Mouse (Mus musculus) CH12.LX (cell line): Measurements from ENCODE around the gene Ssbp2. TPM values are rescaled to one million over a fixed set of nuclear protein-coding genes. Genes with fewer than 3 reads are reported as not detected.

ENCODE experiments used
- DNase-seq: peaks from one replicate; pipeline ENCODE4 v3.0.0-alpha.2; 2013; ENCODE audit errors: extremely low read depth
- H3K27ac ChIP-seq: 2 replicates; pipeline ENCODE4 v1.5.1; 2012; ENCODE audit warnings: low read depth, mild to moderate bottlenecking, control low read depth, moderate library complexity; ENCODE audit not compliant: insufficient read depth
- H3K27me3 ChIP-seq: replicated peaks from 2 replicates; pipeline ENCODE3; 2012; ENCODE audit warnings: inconsistent platforms
- H3K36me3 ChIP-seq, 2 experiments: replicated peaks in 1 of 2; 2 replicates each; pipeline versions ENCODE3 to v1.6.1; 2012; ENCODE audit warnings: inconsistent platforms in 1 of 2, low read length in 1 of 2, mild to moderate bottlenecking in 1 of 2, mixed read lengths in 1 of 2, moderate library complexity in 1 of 2; ENCODE audit not compliant: control insufficient read depth in 1 of 2, insufficient read depth in 1 of 2
- H3K4me1 ChIP-seq, 2 experiments: 2 replicates each; pipeline ENCODE4 v1.6.1; 2012; ENCODE audit warnings: inconsistent platforms in 1 of 2, moderate library complexity in 1 of 2; ENCODE audit not compliant: insufficient read depth in 2 of 2, control insufficient read depth in 1 of 2
- H3K4me2 ChIP-seq: 2 replicates; pipeline ENCODE4 v1.6.1; 2012; ENCODE audit warnings: low read depth, mild to moderate bottlenecking, control low read depth; ENCODE audit not compliant: poor library complexity, insufficient read depth, severe bottlenecking
- H3K4me3 ChIP-seq, 3 experiments: fragments of 150-350 bp in 1 of 3; sonication (generic) in 1 of 3; replicated peaks in 1 of 3; 2 replicates each; pipeline versions ENCODE3 to v1.5.1; 2011 to 2012; ENCODE audit warnings: low read depth in 2 of 3, low read length in 2 of 3, mild to moderate bottlenecking in 2 of 3, moderate library complexity in 2 of 3, control low read depth in 1 of 3, improper control_type of control experiment in 1 of 3, inconsistent platforms in 1 of 3, mixed read lengths in 1 of 3; ENCODE audit not compliant: poor library complexity in 1 of 3
- H3K79me2 ChIP-seq: replicated peaks from 2 replicates; pipeline ENCODE4 v1.6.1; 2012; ENCODE audit warnings: mild to moderate bottlenecking, moderate library complexity; ENCODE audit not compliant: control insufficient read depth, poor library complexity, insufficient read depth, severe bottlenecking; ENCODE audit errors: extremely low read depth
- H3K9ac ChIP-seq: 2 replicates; pipeline ENCODE4 v1.6.1; 2012; ENCODE audit warnings: low read depth, mild to moderate bottlenecking, control low read depth, moderate library complexity; ENCODE audit not compliant: insufficient read depth
- H3K9me3 ChIP-seq: replicated peaks from 2 replicates; pipeline ENCODE3; 2012; ENCODE audit warnings: low read length, inconsistent platforms, mixed read lengths
- BHLHE40 ChIP-seq: IDR thresholded peaks from 2 replicates; pipeline ENCODE4 v1.6.1; 2011; ENCODE audit warnings: mild to moderate bottlenecking, low read depth, low read length, improper control_type of control experiment
- CHD2 ChIP-seq: IDR thresholded peaks from 2 replicates; pipeline ENCODE4 v1.6.1; 2011; ENCODE audit warnings: low read length, improper control_type of control experiment
- CTCF ChIP-seq, 2 experiments: IDR thresholded peaks in 1 of 2; conservative IDR thresholded peaks in 1 of 2; 2 replicates each; pipeline ENCODE4 v1.5.1; 2011 to 2012; ENCODE audit warnings: low read depth in 2 of 2, low read length in 2 of 2, improper control_type of control experiment in 1 of 2, inconsistent platforms in 1 of 2, mild to moderate bottlenecking in 1 of 2, moderate library complexity in 1 of 2
- ELF1 ChIP-seq: IDR thresholded peaks from 2 replicates; pipeline ENCODE4 v1.6.1; 2014; ENCODE audit warnings: low read depth, mild to moderate bottlenecking, inconsistent platforms, low read length, improper control_type of control experiment
- EP300 ChIP-seq: IDR thresholded peaks from 2 replicates; pipeline ENCODE4 v1.6.1; 2011; ENCODE audit warnings: low read length, improper control_type of control experiment
- GABPA ChIP-seq: IDR thresholded peaks from 2 replicates; pipeline ENCODE4 v1.6.1; 2012; ENCODE audit warnings: low read depth, low read length, improper control_type of control experiment, inconsistent platforms; ENCODE audit not compliant: insufficient replicate concordance
- IRF4 ChIP-seq: IDR thresholded peaks from 2 replicates; pipeline ENCODE4 v1.6.1; 2014; ENCODE audit warnings: low read depth, mild to moderate bottlenecking, inconsistent platforms, low read length, improper control_type of control experiment
- JUN ChIP-seq: IDR thresholded peaks from 2 replicates; pipeline ENCODE4 v1.6.1; 2011; ENCODE audit warnings: low read depth, mild to moderate bottlenecking, low read length, improper control_type of control experiment, moderate library complexity; ENCODE audit not compliant: insufficient read depth
- JUND ChIP-seq: conservative IDR thresholded peaks from 2 replicates; pipeline ENCODE4 v1.6.1; 2011; ENCODE audit warnings: low read depth, low read length, improper control_type of control experiment
- KAT2A ChIP-seq: IDR thresholded peaks from 2 replicates; pipeline ENCODE4 v1.6.1; 2012; ENCODE audit warnings: low read length, improper control_type of control experiment, inconsistent platforms; ENCODE audit not compliant: insufficient replicate concordance
- MAFK ChIP-seq: IDR thresholded peaks from 2 replicates; pipeline ENCODE4 v1.6.1; 2011; ENCODE audit warnings: low read length, improper control_type of control experiment; ENCODE audit not compliant: insufficient replicate concordance
- MAX ChIP-seq: IDR thresholded peaks from 2 replicates; pipeline ENCODE4 v1.6.1; 2011; ENCODE audit warnings: low read length, improper control_type of control experiment
- MAZ ChIP-seq: IDR thresholded peaks from 2 replicates; pipeline ENCODE4 v1.6.1; 2012; ENCODE audit warnings: low read depth, mild to moderate bottlenecking, inconsistent platforms, low read length, improper control_type of control experiment, moderate library complexity
- MEF2A ChIP-seq: IDR thresholded peaks from 2 replicates; pipeline ENCODE4 v1.6.1; 2014; ENCODE audit warnings: low read depth, mild to moderate bottlenecking, inconsistent platforms, low read length, improper control_type of control experiment, borderline replicate concordance
- MYC ChIP-seq: IDR thresholded peaks from 2 replicates; pipeline ENCODE4 v1.6.1; 2011; ENCODE audit warnings: low read depth, mild to moderate bottlenecking, improper control_type of control experiment, low read length
- POLR2A ChIP-seq: IDR thresholded peaks from 2 replicates; pipeline ENCODE4 v1.6.1; 2011; ENCODE audit warnings: low read depth, mild to moderate bottlenecking, improper control_type of control experiment, low read length
- RAD21 ChIP-seq: IDR thresholded peaks from 2 replicates; pipeline ENCODE4 v1.6.1; 2011; ENCODE audit warnings: low read depth, mild to moderate bottlenecking, low read length, improper control_type of control experiment, moderate library complexity
- RCOR1 ChIP-seq: conservative IDR thresholded peaks from 2 replicates; pipeline ENCODE4 v1.6.1; 2012; ENCODE audit warnings: low read depth, mild to moderate bottlenecking, inconsistent platforms, low read length, improper control_type of control experiment
- SIN3A ChIP-seq: IDR thresholded peaks from 2 replicates; pipeline ENCODE4 v1.6.1; 2012; ENCODE audit warnings: low read length, improper control_type of control experiment, inconsistent platforms
- SMC3 ChIP-seq: IDR thresholded peaks from 2 replicates; pipeline ENCODE4 v1.6.1; 2011; ENCODE audit warnings: low read depth, low read length, improper control_type of control experiment
- TBP ChIP-seq: conservative IDR thresholded peaks from 2 replicates; pipeline ENCODE4 v1.6.1; 2011; ENCODE audit warnings: low read depth, low read length, improper control_type of control experiment
- TCF12 ChIP-seq: IDR thresholded peaks from 2 replicates; pipeline ENCODE4 v1.6.1; 2014; ENCODE audit warnings: low read depth, mild to moderate bottlenecking, inconsistent platforms, low read length, improper control_type of control experiment
- USF1 ChIP-seq: IDR thresholded peaks from 2 replicates; pipeline ENCODE4 v1.6.1; 2014; ENCODE audit warnings: low read depth, mild to moderate bottlenecking, inconsistent platforms, low read length, improper control_type of control experiment
- ZC3H11A ChIP-seq: IDR thresholded peaks from 2 replicates; pipeline ENCODE4 v1.6.1; 2012; ENCODE audit warnings: low read depth, mild to moderate bottlenecking, inconsistent platforms, low read length, improper control_type of control experiment
- ZKSCAN1 ChIP-seq: IDR thresholded peaks from 2 replicates; pipeline ENCODE4 v1.6.1; 2012; ENCODE audit warnings: low read depth, inconsistent platforms, low read length, improper control_type of control experiment, borderline replicate concordance
- ZMIZ1 ChIP-seq: IDR thresholded peaks from 2 replicates; pipeline ENCODE4 v1.6.1; 2012; ENCODE audit warnings: low read depth, mild to moderate bottlenecking, inconsistent platforms, low read length, improper control_type of control experiment
- ZNF384 ChIP-seq: IDR thresholded peaks from 2 replicates; pipeline ENCODE4 v1.6.1; 2012; ENCODE audit warnings: low read depth, low read length, improper control_type of control experiment, inconsistent platforms
- dilution Hi-C: fragments of 300-500 bp; cut with MboI; formaldehyde crosslinking; loops from 2 replicates; pipeline ENCODE4 v1.14.3; 2020; ENCODE audit warnings: low sequenced_read_pairs; ENCODE audit not compliant: extremely low pct_unique_long_range_greater_than_20kb, extremely low pct_ligation_motif_present
- in situ Hi-C: fragments of 300-500 bp; cut with MboI; formaldehyde crosslinking; loops from 3 replicates; pipeline ENCODE4 v1.14.3; 2019; ENCODE audit warnings: low sequenced_read_pairs, low pct_ligation_motif_present, low pct_unique_long_range_greater_than_20kb, mixed read lengths
- polyA plus RNA-seq: library from polyadenylated mRNA; unstranded; fragments of >175 nt; gene quantifications from 2 replicates; pipeline ENCODE4 v1.2.1, GENCODE M21; 2012; ENCODE audit warnings: low read depth; ENCODE audit not compliant: insufficient read length
- total RNA-seq, 2 experiments: library from RNA; depleted of rRNA; stranded (reverse); fragments of 300-350 nt in 1 of 2; fragments of >200 nt in 1 of 2; gene quantifications; 2 replicates each; pipeline ENCODE4 v1.2.3; 2012 to 2014

Gene Ssbp2
- total and polyA plus RNA-seq, 3 experiments: 1.9 to 3.6 (median 1.9) TPM

DNA sequence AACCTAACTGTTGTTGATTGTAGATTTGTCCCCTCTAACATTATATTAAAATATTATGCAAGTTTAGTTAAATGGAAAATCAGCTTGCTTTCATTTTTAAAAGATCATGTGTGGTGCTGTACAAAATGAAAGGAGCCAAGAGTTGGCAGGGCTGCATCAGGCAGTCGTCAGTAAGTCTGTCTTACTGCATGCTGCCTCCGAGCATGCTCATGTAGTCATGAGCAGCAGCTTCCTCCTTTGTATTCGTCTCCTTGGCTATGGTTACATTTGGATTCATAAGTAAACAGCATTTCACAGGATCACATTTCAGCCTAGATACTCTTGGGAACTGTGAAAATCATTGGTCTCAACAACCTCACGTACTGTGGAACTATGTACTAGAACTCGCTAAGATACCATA is 180.1 kb downstream of the Ssbp2 start:
- in situ Hi-C loops (loop anchor here (25.0 kb wide), 2 partner anchors 178 to 703 kb away; partner anchors contain the start of gene Ssbp2), dilution Hi-C loops (no loop called here)
- no peaks in the 10 kb centered on the region for H3K79me2 ChIP-seq
- H3K4me3 ChIP-seq: no peak overlapping the region
- no peak overlapping the region for H3K4me2 ChIP-seq
- no peaks in the 10 kb centered on the region for H3K9me3 ChIP-seq
- no peaks in the 10 kb centered on the region for H3K36me3 ChIP-seq
- no peaks in the 10 kb centered on the region for H3K27me3 ChIP-seq
- no peak overlapping the region for H3K9ac ChIP-seq
- H3K4me1 ChIP-seq: peaks cover 2 to 19% of the 10 kb centered on the region in 2 experiments; a peak in 3 of 4 replicates
- DNase-seq: no peak
- TF ChIP-seq MEF2A (no peak), BHLHE40 (no peak), ZKSCAN1 (no peak), ELF1 (no peak), USF1 (no peak), IRF4 (no peak), CHD2 (no peak)
- TF ChIP-seq, all 38 proteins: peak for 0
- H3K27ac ChIP-seq: no peak overlapping the region

DNA sequence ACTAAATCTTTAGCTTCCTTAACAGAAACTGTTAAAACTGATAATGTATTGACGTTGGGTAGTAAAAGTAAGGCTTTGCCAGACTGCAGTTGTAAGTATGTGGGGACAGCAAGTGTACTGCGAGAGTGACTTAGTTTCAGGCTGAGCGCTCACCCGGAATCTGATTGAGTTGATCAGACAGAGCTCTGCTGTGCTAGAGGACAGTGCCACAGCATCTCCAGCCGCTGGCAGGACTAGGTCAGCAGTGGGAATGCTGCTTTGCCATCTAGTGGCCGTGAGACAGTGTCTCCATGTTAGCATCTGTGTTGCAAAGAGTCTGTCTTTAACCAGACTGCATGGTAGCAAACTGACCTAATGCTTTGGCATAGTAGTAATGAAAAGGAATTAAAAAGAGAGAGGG is 188.2 kb downstream of the Ssbp2 start:
- H3K9ac ChIP-seq: no peak overlapping the region
- no peak overlapping the region for H3K4me2 ChIP-seq
- no peaks in the 10 kb centered on the region for H3K27me3 ChIP-seq
- no peaks in the 10 kb centered on the region for H3K79me2 ChIP-seq
- dilution Hi-C loops (no loop called here), in situ Hi-C loops (loop anchor here (25.0 kb wide), 2 partner anchors 186 to 711 kb away; partner anchors contain the start of gene Ssbp2)
- no peak for DNase-seq
- H3K9me3 ChIP-seq: no peaks in the 10 kb centered on the region
- H3K27ac ChIP-seq: no peak overlapping the region
- H3K4me1 ChIP-seq: peaks cover 2 to 36% of the 10 kb centered on the region in 2 experiments; a peak in 3 of 4 replicates
- no peaks in the 10 kb centered on the region for H3K36me3 ChIP-seq
- TF ChIP-seq MAFK (no peak), CHD2 (no peak), ELF1 (no peak), ZC3H11A (no peak), GABPA (no peak), JUND (no peak), TCF12 (no peak), JUN (no peak), MYC (no peak), RCOR1 (no peak), EP300 (no peak), SMC3 (peak; percentile 52), ZNF384 (no peak), IRF4 (0 out of 2 replicates have a peak, but pooled peaks have one; percentile 9), CTCF (conservative IDR thresholded peaks at IDR 0.05 in 1 of 2, IDR thresholded peaks at IDR 0.05 in 1 of 2; ENCODE audit: low read depth in 2 of 2, low read length in 2 of 2) (peak in 1 of 2 experiments; percentile 65; a peak in 2 of 4 replicates), TBP (no peak), MAX (no peak), BHLHE40 (no peak), RAD21 (peak; percentile 52), ZMIZ1 (no peak), SIN3A (no peak), MEF2A (no peak), POLR2A (no peak), MAZ (no peak), KAT2A (no peak)
- H3K4me3 ChIP-seq: no peak overlapping the region
